Mouse (Mus musculus) macrophage (primary cell): ENCODE measurements around the gene Gm21954. TPM values are rescaled to one million over a fixed set of nuclear protein-coding genes. Genes with fewer than 3 reads are reported as not detected.

Source experiments
- H3K27ac ChIP-seq: fragments of 350-480 bp; formaldehyde crosslinking; 2 replicates; pipeline ENCODE4 v1.9.0; 2021
- H3K36me3 ChIP-seq: fragments of 350-480 bp; formaldehyde crosslinking; 2 replicates; pipeline ENCODE4 v1.9.0; 2021; ENCODE audit errors: inconsistent target
- H3K4me3 ChIP-seq: fragments of 350-480 bp; formaldehyde crosslinking; 2 replicates; pipeline ENCODE4 v1.9.0; 2021; ENCODE audit errors: inconsistent target
- H3K79me2 ChIP-seq: fragments of 350-480 bp; formaldehyde crosslinking; 2 replicates; pipeline ENCODE4 v1.9.0; 2021; ENCODE audit errors: inconsistent target
- WGBS: methylation state at CpG from one replicate; pipeline ENCODE4 v1.1.7; 2026; ENCODE audit warnings: inconsistent platforms; ENCODE audit not compliant: missing documents; 5-methylcytosine and 5-hydroxymethylcytosine counted together
- polyA plus RNA-seq: library from polyadenylated mRNA; stranded (reverse); fragments of 250-400 nt; gene quantifications from 3 replicates; pipeline ENCODE4 v1.2.4, GENCODE M21; 2018; ENCODE audit warnings: inconsistent platforms

Gm21954 gene
- polyA plus RNA-seq, 1 experiment from 2014 or later: not detected

DNA sequence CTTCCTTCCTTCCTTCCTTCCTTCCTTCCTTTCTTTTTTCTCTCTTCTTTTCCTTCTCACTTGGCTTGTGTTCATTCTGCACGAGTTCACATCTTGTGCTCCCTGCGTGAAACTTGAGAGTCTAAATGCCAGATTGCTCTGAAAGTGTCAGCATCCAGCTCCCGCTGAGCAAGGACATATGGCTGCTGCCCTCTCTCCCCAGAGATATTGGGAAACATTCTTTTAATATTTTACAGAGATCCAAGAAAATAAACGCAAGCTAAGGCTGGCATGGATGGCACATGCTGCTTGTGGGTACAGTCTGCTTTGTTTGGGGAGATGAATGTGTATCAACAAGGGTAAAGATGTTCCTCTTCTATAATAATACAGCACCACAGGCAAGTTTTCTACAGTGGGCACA, 11.3 kb upstream of the Gm21954 start:
- H3K36me3 ChIP-seq: no peaks in the 10 kb centered on the region
- no peak overlapping the region for H3K4me3 ChIP-seq
- no peak overlapping the region for H3K27ac ChIP-seq
- WGBS: 91% methylated on average over 4 of the region's 4 CpGs
- H3K79me2 ChIP-seq: no peaks in the 10 kb centered on the region

DNA sequence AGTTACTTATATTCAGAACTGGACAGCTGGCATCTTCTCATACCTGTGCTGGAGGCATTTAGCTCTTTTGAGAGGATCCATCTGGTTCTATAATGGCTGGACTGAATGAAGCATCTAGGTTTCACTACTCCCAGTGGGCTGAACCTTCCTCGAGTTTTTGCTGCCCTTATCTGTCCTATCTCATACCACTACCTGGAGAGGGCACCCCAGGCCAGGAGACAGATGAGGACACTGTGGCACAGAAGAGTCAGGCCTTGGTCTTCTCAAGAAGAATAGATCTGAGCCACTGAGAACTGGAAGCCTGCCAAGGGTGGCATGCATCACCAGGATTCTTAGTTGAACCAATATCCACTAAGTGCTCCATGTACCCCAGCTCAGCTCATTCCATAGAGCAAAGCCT, 9.1 kb upstream of the Gm21954 start:
- H3K79me2 ChIP-seq: no peaks in the 10 kb centered on the region
- H3K27ac ChIP-seq: no peak overlapping the region
- no peaks in the 10 kb centered on the region for H3K36me3 ChIP-seq
- H3K4me3 ChIP-seq: no peak overlapping the region
- WGBS: 50% methylated on average over 1 of the region's 1 CpGs

DNA sequence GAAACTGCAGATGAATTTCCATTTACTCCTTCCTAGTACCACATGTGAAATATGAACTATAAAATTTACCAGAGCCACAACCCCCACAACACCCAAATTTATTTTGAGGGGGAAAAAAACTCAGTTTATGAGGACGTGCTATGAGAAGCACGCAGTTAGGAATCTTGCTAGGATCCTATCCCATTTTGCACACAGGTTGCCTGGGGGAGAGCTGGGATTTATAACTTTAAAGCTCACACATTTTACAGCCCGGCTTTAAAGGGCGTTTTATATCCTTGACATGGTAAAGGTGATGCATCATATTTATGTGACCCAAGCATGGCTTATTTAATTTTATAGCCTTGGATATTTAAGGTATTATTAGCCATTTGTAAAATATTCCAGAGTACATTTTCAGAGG, 7.3 kb upstream of the Gm21954 start:
- Histone ChIP-seq H3K36me3 (no peaks in the 10 kb centered on the region), H3K79me2 (no peaks in the 10 kb centered on the region), H3K27ac (no peak overlapping the region), H3K4me3 (no peak overlapping the region)
- 90% methylated on average over 4 of the region's 4 CpGs for WGBS

DNA sequence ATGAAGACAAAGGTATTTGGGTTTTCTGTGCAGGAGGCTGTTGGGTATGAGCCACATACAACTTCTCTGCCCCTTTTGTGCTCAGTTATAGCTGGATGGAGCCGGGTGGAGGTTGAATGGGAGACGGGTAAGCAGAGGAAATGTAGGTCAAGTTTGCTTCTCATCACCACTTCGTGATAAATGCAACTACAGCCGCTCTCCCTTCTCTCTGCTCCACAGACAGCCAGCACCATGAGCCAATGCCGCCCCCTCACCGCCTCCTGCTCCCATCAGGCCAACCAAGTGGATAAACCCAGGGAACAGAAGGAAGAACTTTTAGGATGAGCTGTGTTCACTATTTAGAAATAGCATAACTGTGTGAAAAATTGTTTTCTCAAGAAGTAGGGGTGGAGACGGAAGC, 4.7 kb upstream of the Gm21954 start:
- H3K27ac ChIP-seq: no peak overlapping the region
- H3K4me3 ChIP-seq: no peak overlapping the region
- H3K36me3 ChIP-seq: no peaks in the 10 kb centered on the region
- WGBS: 92% methylated on average over 7 of the region's 7 CpGs
- no peaks in the 10 kb centered on the region for H3K79me2 ChIP-seq

DNA sequence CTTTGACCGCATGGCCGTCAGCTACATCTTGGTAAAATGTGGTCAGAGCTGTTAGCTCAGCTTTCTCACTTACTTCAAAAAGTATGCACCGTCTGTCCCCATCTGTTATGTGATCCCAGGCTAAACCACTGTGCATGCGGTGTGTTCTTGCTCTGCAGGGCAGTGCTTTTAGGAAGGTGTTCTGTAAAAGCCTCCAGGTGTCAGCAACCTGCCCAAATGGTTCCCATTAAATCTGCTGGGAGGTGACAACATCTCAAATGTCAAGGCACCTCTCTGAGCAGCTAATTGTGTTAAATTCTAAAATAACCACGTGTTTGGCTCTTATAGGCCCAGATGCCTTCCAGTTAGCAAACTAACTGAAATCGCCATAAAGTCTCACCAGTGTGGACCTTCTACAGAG, 1.1 kb upstream of the Gm21954 start:
- Histone ChIP-seq H3K27ac (no peak overlapping the region), H3K79me2 (no peaks in the 10 kb centered on the region), H3K36me3 (no peaks in the 10 kb centered on the region), H3K4me3 (no peak overlapping the region)
- WGBS: 82% methylated on average over 6 of the region's 6 CpGs

DNA sequence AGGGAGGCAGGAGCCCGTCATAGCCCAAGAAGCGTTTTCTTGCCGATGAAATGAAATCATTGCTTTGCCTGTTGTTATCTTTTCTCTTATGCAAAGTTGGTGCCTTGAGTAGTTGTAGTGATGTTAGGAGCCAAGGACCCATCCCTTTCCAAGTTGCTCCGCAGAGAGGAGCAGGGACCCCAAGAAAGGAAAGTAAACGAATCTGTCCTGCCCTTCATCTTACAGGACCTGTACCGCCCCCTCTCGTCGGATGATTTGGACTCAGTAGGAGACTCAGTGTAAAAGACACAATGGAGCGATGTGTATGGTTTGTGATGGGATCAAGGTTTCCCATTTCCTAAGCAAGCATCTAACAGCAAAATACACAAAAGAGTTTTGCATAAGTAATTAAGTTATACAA, 5.7 kb downstream of the Gm21954 start:
- no peak overlapping the region for H3K4me3 ChIP-seq
- no peaks in the 10 kb centered on the region for H3K36me3 ChIP-seq
- H3K79me2 ChIP-seq: no peaks in the 10 kb centered on the region
- 85% methylated on average over 9 of the region's 9 CpGs for WGBS
- no peak overlapping the region for H3K27ac ChIP-seq

DNA sequence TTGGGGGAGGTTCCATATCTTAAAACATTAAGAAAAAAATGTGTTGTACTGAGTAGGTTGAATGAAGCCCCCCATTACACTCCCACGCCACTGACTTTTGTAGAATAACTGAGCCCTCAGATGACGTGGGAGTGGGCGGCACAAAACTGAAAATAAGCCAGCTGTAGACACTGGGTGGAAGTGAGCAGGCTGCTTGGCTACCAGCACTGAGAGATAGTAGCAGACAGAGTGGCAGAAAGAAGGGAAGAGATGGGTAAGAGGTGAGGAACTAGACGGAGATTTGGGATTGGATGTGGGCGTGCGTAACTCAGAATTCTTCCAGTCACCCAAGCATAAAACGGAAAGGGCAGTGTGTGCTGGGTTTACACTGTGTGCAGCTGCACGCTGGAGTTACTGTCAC, 6.2 kb downstream of the Gm21954 start:
- H3K27ac ChIP-seq: no peak overlapping the region
- no peaks in the 10 kb centered on the region for H3K36me3 ChIP-seq
- H3K4me3 ChIP-seq: no peak overlapping the region
- H3K79me2 ChIP-seq: no peaks in the 10 kb centered on the region
- 87% methylated on average over 8 of the region's 8 CpGs for WGBS

DNA sequence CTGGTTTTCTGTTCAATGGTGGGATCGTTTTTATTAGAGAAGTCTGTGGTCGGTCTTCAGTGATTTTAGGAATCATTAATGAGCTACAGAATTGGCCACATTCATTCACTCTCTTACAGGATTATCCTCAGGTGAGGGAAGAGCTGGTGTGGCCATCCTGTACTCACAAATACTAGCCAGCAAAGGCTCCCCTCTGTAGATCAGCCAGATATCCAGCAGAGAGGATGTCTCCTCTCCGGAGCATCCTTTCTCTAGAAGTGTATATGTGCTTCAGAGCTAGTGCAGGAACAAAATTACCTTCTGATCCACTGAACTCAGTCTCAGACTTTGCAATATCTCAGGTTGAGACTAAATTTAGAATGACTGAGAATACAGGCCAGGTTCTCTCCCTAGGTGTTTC, 7.8 kb downstream of the Gm21954 start:
- H3K79me2 ChIP-seq: no peaks in the 10 kb centered on the region
- 82% methylated on average over 3 of the region's 3 CpGs for WGBS

DNA sequence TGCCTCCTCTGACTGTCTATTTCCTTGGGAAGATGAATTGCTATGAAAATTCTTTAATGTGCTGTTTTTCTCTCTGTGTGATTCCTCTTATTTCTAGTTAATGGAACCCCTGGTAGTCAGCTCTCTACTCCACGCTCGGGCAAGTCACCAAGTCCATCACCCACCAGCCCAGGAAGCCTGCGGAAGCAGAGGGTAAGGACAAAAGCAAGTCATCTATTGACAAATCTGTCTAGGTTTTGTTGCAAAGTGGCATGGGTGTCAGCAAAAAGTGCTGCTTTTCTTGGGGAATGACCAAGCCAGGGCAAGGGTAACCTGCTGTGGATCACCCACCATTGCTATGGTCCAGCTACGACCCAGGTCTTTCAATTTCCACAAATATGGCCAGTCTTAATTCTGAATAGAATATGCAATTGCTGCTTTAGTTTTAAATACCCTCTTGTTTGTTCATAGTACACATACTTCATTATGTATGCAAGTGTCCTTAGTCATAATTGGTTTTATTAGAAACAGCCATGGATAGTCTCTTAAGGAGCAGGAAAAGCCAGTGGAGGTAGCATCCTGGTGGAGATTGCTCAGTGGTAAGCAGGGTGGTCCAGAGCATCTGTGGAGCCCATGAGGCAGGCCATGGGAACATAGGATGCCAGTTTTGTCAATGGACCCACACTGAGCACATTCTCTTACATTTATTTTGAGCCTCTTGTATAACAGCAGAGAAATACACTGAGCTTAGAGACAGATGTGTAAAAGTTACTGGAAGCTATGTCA, 8.9 kb downstream of the Gm21954 start:
- no peaks in the 10 kb centered on the region for H3K79me2 ChIP-seq
- H3K4me3 ChIP-seq: no peak overlapping the region
- no peaks in the 10 kb centered on the region for H3K36me3 ChIP-seq
- H3K27ac ChIP-seq: no peak overlapping the region
- WGBS: 92% methylated on average over 4 of the region's 4 CpGs

More for the DNA sequence above, 7.8 kb downstream of the Gm21954 start:
- no peak overlapping the region for H3K4me3 ChIP-seq
- H3K36me3 ChIP-seq: no peaks in the 10 kb centered on the region
- H3K27ac ChIP-seq: no peak overlapping the region

DNA sequence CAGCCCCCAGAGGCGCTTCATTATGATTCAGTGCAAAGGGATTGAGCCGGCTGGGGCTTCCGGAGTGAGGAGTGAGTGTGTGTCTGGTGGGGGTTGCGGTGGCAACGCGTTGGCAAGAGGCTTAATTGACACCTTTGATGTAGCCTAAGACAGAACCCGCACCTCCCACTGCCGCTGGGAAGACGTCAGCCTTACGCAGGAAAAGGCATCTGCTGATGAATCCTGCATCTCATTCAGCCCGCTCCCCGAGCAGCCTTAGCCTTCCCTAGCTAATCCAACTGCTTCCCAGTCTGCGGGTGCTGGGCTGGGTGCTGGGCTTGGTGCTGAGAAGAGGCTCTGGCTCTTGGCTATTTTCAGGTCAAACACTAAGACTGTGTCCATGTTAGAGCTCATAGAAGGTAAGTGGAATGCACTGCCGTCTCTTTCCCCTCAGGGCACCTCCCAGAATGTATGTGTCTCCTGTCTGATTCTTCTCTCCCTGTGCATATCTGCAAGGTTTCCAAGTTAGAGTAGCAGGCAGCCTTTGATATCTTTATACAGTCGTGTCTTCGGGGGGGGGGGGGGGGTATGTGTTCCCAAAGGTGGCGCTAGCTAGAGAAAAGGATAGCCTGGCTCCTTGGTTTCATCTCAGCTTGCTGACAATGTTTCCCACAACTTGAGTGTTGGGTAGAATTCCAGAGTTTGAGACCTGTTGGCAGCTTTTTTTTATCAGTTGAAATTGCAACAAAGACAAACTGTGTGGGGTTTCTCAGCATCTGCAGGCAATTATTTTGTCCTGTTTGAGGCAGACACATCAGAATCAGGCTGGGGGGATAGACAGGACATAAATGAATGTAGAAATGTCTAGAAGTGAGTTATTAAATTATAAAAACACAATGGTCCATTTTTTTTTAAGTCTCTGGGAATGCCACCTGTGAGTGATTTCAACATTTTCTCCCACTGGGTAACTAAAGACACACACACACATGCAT, 10.0 kb downstream of the Gm21954 start:
- WGBS: 5% methylated on average over 16 of the region's 17 CpGs
- H3K27ac ChIP-seq: no peak overlapping the region
- H3K79me2 ChIP-seq: no peaks in the 10 kb centered on the region
- no peaks in the 10 kb centered on the region for H3K36me3 ChIP-seq
- H3K4me3 ChIP-seq: no peak overlapping the region

DNA sequence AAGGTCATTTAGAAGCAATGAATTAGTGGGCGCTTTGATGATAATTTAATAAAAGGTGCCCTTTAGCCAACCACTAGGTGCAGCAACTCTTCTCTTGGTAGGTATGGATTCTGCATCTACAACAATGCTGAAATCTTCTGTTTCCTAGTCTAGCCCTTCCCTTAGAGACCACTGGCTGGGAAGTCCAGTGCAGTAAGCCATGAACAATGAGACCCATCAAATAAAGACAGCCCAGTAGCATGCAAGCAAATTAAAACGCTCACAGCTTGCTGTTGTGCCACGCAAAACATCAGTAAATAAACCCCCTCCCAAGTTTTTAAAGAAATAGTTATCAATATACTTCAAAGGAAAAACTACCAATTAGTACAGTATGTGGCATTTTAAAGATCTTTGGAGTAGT, 10.9 kb downstream of the Gm21954 start:
- Histone ChIP-seq H3K36me3 (no peaks in the 10 kb centered on the region), H3K27ac (no peak overlapping the region), H3K79me2 (no peaks in the 10 kb centered on the region), H3K4me3 (no peak overlapping the region)
- 87% methylated on average over 3 of the region's 3 CpGs for WGBS

DNA sequence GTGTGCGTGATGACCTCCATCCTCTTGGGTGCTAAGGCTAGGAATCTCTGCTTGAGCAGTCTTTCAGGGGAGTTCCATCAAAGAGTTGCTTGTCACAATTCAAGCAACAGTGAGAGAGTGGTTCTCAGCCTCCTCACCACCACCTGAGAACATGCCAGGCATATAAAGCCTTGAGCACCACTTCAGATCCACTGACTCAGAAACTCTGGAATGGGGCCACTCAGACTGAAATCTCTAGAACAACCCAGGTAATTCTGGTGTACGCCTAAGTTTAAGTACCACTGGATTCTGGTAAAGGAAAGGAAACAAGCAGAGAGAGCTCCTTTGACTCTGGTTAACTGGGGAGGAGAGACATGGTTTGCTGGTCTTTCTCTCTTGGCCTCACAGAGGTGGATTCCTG, 19.5 kb downstream of the Gm21954 start:
- no peak overlapping the region for H3K27ac ChIP-seq
- no peaks in the 10 kb centered on the region for H3K79me2 ChIP-seq
- WGBS: 96% methylated on average over 2 of the region's 2 CpGs
- no peaks in the 10 kb centered on the region for H3K36me3 ChIP-seq
- H3K4me3 ChIP-seq: no peak overlapping the region

DNA sequence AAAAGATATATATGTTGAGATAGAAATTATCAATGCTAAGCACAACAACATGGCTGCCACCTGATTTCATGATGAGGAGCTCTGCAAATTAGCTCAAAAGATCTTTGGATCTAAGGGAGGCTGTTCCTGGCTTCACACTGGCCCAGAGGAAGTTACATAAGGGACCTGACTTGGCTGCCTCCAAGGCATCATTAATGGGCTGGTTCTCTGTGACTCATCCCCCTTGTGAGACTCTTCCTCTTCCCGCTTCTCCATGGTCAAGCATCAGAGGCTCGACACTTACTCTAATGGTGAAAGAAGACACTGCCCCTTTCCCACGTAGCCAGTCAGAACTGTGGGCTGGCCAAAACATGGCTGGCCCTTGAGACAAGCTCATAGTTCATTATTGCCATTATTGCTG, 20.1 kb downstream of the Gm21954 start:
- WGBS: 44% methylated on average over 3 of the region's 3 CpGs
- no peak overlapping the region for H3K27ac ChIP-seq

DNA sequence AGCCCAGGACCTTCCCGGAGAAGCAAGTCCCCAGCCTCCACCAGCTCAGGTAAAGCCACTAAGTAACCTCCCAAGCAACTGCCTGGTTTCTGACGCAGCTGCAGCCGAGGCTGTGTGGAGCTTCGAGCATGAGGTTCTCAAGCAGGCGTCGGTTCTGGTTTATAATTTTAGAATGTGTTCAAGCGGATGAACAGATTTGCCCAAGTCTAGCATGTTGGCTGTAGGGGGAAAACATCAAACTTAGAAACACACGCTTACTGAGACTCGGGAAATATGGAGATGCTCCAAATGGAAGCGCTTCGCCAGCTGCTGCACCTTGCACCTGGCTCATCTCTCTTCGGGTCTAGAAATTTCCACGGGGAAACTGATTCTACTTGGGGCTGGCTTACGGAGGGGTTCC, 21.0 kb downstream of the Gm21954 start:
- H3K36me3 ChIP-seq: no peaks in the 10 kb centered on the region
- H3K27ac ChIP-seq: no peak overlapping the region
- H3K4me3 ChIP-seq: no peak overlapping the region
- no peaks in the 10 kb centered on the region for H3K79me2 ChIP-seq
- 92% methylated on average over 14 of the region's 14 CpGs for WGBS

More for the DNA sequence above, 20.1 kb downstream of the Gm21954 start:
- Histone ChIP-seq H3K79me2 (no peaks in the 10 kb centered on the region), H3K4me3 (no peak overlapping the region), H3K36me3 (no peaks in the 10 kb centered on the region)

DNA sequence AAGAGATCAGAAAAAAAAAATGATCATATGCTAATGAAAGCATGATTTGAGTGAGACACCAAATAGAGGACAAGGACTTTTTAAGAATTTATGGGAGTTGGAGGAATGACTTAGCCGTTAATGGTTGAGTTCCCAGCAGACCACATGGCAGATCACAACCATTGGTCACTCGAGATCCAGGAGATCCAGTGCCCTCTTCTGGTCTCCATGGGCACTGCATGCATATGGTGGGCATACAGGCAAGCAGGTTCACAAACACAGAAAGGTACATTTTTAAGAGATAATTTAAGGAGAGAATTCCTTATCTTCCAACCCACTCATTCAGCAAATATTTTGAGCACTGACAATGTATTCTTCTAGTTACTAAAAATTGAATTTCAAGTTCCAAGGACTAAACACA, 22.9 kb downstream of the Gm21954 start:
- H3K4me3 ChIP-seq: no peak overlapping the region
- no peaks in the 10 kb centered on the region for H3K79me2 ChIP-seq
- 80% methylated on average over 2 of the region's 2 CpGs for WGBS
- H3K36me3 ChIP-seq: no peaks in the 10 kb centered on the region
- no peak overlapping the region for H3K27ac ChIP-seq
